Mouse (Mus musculus): ENCODE results near the gene Cyp4x1. TPM values are rescaled to one million over a fixed set of nuclear protein-coding genes. Genes with fewer than 3 reads are reported as not detected.

The Cyp4x1 gene
- polyA plus RNA-seq, 1 experiment from 2014 or later, result 2.5 TPM

DNA sequence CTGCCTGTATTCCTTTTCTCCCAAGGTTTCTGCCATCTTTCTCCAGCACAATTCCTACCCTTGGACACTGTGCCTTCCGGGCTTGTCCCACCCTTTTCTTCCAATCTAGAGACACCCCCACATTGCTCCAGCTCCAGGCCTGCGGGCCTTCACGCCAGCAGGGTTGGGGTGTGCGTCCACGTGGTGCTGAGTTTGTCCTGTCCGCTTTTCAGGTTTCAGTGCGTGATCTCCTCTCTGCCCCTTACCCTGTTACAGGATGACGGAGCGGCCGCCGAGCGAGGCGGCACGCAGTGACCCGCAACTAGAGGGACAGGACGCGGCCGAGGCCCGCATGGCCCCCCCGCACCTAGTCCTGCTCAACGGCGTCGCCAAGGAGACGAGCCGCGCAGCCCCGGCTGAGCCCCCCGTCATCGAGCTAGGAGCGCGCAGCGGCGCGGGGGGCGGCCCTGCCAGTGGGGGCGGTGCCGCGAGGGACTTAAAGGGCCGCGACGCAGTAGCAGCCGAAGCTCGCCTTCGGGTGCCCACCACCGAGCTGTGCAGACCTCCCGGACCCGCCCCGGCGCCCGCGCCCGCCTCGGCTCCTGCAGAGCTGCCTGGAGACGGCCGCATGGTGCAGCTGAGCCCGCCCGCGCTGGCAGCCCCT, 71.1 kb downstream of the Cyp4x1 start:
- under 1% methylated on average over 52 of the region's 58 CpGs for WGBS
- peak overlapping the region; percentile 48 for H3K4me3 ChIP-seq (ENCODE audit: low read depth, low read length)
- DNase-seq (ENCODE audit: low spot score), result peak; percentile 63
- no peak overlapping the region for H3K27ac ChIP-seq (ENCODE audit: low read depth, low read length)
- H3K27me3 ChIP-seq (replicated peaks; ENCODE audit: control insufficient read depth, insufficient read depth, low read length), result peaks cover 80% of the 10 kb centered on the region
- ATAC-seq, result peak; percentile 87
- H3K9me3 ChIP-seq (replicated peaks; ENCODE audit: control insufficient read depth, low read length), result no peaks in the 10 kb centered on the region
- peak overlapping the region; percentile 58 for H3K9ac ChIP-seq (ENCODE audit: low read length)
- peaks cover 3% of the 10 kb centered on the region; the same call in 1 of the 2 replicates for H3K4me1 ChIP-seq (ENCODE audit: control insufficient read depth, insufficient read depth, low read length)
- no peaks in the 10 kb centered on the region for H3K36me3 ChIP-seq (ENCODE audit: control insufficient read depth, insufficient read depth, low read length)
- peak overlapping the region; percentile 96 for H3K4me2 ChIP-seq (ENCODE audit: low read length)

- DNase-seq (ENCODE audit: low spot score) (no peak), ATAC-seq (peak; percentile 19; the same call in 1 of the 2 replicates)
- H3K4me1 ChIP-seq (ENCODE audit: control insufficient read depth, insufficient read depth, low read length), result peaks cover 3% of the 10 kb centered on the region; the same call in 1 of the 2 replicates
- H3K27me3 ChIP-seq (replicated peaks; ENCODE audit: control insufficient read depth, insufficient read depth, low read length), result peaks cover 84% of the 10 kb centered on the region
- H3K9me3 ChIP-seq (replicated peaks; ENCODE audit: control insufficient read depth, low read length), result no peaks in the 10 kb centered on the region
- under 1% methylated on average over 9 of the region's 9 CpGs for WGBS
- peak overlapping the region; percentile 48; the same call in 1 of the 2 replicates for H3K4me3 ChIP-seq (ENCODE audit: low read depth, low read length)
- H3K9ac ChIP-seq (ENCODE audit: low read length), result no peak overlapping the region
- no peaks in the 10 kb centered on the region for H3K36me3 ChIP-seq (ENCODE audit: control insufficient read depth, insufficient read depth, low read length)
- H3K4me2 ChIP-seq (ENCODE audit: low read length), result peak overlapping the region; percentile 96
- no peak overlapping the region for H3K27ac ChIP-seq (ENCODE audit: low read depth, low read length)
Measured at GRCm38 (mm10) chr4:115062540-115062874, 71.6 kb downstream of the Cyp4x1 start.

- Histone ChIP-seq H3K27me3 (replicated peaks; ENCODE audit: control insufficient read depth, insufficient read depth, low read length) (peaks cover 91% of the 10 kb centered on the region), H3K9me3 (replicated peaks; ENCODE audit: control insufficient read depth, low read length) (no peaks in the 10 kb centered on the region), H3K9ac (ENCODE audit: low read length) (no peak overlapping the region), H3K4me2 (ENCODE audit: low read length) (no peak overlapping the region), H3K27ac (ENCODE audit: low read depth, low read length) (no peak overlapping the region), H3K4me3 (ENCODE audit: low read depth, low read length) (no peak overlapping the region), H3K36me3 (ENCODE audit: control insufficient read depth, insufficient read depth, low read length) (no peaks in the 10 kb centered on the region), H3K4me1 (ENCODE audit: control insufficient read depth, insufficient read depth, low read length) (peaks cover 5% of the 10 kb centered on the region; the same call in 1 of the 2 replicates)
- ATAC-seq (no peak), DNase-seq (ENCODE audit: low spot score) (no peak)
- WGBS, result 13% methylated on average over 3 of the region's 3 CpGs
Measured at GRCm38 (mm10) chr4:115060753-115061152, 73.3 kb downstream of the Cyp4x1 start.

- no peak overlapping the region for H3K9ac ChIP-seq (ENCODE audit: low read length)
- no peak overlapping the region for H3K27ac ChIP-seq (ENCODE audit: low read depth, low read length)
- no peak overlapping the region for H3K4me2 ChIP-seq (ENCODE audit: low read length)
- H3K9me3 ChIP-seq (replicated peaks; ENCODE audit: control insufficient read depth, low read length), result no peaks in the 10 kb centered on the region
- no peak overlapping the region for H3K4me3 ChIP-seq (ENCODE audit: low read depth, low read length)
- peaks cover 91% of the 10 kb centered on the region for H3K27me3 ChIP-seq (replicated peaks; ENCODE audit: control insufficient read depth, insufficient read depth, low read length)
- 6% methylated on average over 12 of the region's 12 CpGs for WGBS
- ATAC-seq, result no peak
- no peaks in the 10 kb centered on the region for H3K36me3 ChIP-seq (ENCODE audit: control insufficient read depth, insufficient read depth, low read length)
- H3K4me1 ChIP-seq (ENCODE audit: control insufficient read depth, insufficient read depth, low read length), result peaks cover 5% of the 10 kb centered on the region; the same call in 1 of the 2 replicates
- DNase-seq (ENCODE audit: low spot score), result no peak
Measured at GRCm38 (mm10) chr4:115059871-115060270, 74.2 kb downstream of the Cyp4x1 start.

- H3K36me3 ChIP-seq (ENCODE audit: control insufficient read depth, insufficient read depth, low read length), result no peaks in the 10 kb centered on the region
- H3K4me1 ChIP-seq (ENCODE audit: control insufficient read depth, insufficient read depth, low read length), result peaks cover 5% of the 10 kb centered on the region; the same call in 1 of the 2 replicates
- 2% methylated on average over 23 of the region's 23 CpGs for WGBS
- H3K27ac ChIP-seq (ENCODE audit: low read depth, low read length), result no peak overlapping the region
- H3K4me3 ChIP-seq (ENCODE audit: low read depth, low read length), result peak overlapping the region; percentile 2; the same call in 1 of the 2 replicates
- no peak for DNase-seq (ENCODE audit: low spot score)
- H3K4me2 ChIP-seq (ENCODE audit: low read length), result no peak overlapping the region
- peaks cover 91% of the 10 kb centered on the region for H3K27me3 ChIP-seq (replicated peaks; ENCODE audit: control insufficient read depth, insufficient read depth, low read length)
- ATAC-seq, result no peak
- no peaks in the 10 kb centered on the region for H3K9me3 ChIP-seq (replicated peaks; ENCODE audit: control insufficient read depth, low read length)
- no peak overlapping the region for H3K9ac ChIP-seq (ENCODE audit: low read length)
Measured at GRCm38 (mm10) chr4:115058871-115059590, 75.0 kb downstream of the Cyp4x1 start.

DNA sequence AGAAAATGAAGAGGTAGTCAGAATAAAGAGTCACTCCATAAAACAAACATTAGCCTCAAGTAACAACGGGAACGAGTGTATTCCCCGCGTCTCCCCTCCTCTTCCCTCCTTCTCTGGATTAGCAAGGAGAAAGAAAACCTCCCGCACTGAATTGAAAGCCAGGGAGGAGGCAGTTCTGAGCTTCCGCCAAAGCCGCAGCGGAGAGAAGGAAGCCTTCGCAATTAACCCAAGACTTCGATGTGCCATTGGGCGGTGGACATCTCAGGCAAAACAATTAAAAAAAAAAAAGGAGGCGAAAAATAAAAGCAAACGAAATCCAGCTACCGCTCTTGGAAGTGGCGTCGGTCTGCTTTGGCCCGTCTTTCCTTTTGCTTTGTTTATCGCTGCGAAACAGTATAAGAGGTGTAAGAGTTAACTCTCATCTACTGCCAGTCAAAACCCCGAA, 75.7 kb downstream of the Cyp4x1 start:
- H3K9me3 ChIP-seq (replicated peaks; ENCODE audit: control insufficient read depth, low read length), result no peaks in the 10 kb centered on the region
- DNase-seq (ENCODE audit: low spot score) (peak; percentile 52), ATAC-seq (no peak)
- peaks cover 5% of the 10 kb centered on the region; the same call in 1 of the 2 replicates for H3K4me1 ChIP-seq (ENCODE audit: control insufficient read depth, insufficient read depth, low read length)
- H3K27ac ChIP-seq (ENCODE audit: low read depth, low read length), result no peak overlapping the region
- H3K4me2 ChIP-seq (ENCODE audit: low read length), result no peak overlapping the region
- 0% methylated on average over 20 of the region's 20 CpGs for WGBS
- peaks cover 87% of the 10 kb centered on the region for H3K27me3 ChIP-seq (replicated peaks; ENCODE audit: control insufficient read depth, insufficient read depth, low read length)
- H3K9ac ChIP-seq (ENCODE audit: low read length), result no peak overlapping the region
- peak overlapping the region; percentile 22 for H3K4me3 ChIP-seq (ENCODE audit: low read depth, low read length)
- no peaks in the 10 kb centered on the region for H3K36me3 ChIP-seq (ENCODE audit: control insufficient read depth, insufficient read depth, low read length)

DNA sequence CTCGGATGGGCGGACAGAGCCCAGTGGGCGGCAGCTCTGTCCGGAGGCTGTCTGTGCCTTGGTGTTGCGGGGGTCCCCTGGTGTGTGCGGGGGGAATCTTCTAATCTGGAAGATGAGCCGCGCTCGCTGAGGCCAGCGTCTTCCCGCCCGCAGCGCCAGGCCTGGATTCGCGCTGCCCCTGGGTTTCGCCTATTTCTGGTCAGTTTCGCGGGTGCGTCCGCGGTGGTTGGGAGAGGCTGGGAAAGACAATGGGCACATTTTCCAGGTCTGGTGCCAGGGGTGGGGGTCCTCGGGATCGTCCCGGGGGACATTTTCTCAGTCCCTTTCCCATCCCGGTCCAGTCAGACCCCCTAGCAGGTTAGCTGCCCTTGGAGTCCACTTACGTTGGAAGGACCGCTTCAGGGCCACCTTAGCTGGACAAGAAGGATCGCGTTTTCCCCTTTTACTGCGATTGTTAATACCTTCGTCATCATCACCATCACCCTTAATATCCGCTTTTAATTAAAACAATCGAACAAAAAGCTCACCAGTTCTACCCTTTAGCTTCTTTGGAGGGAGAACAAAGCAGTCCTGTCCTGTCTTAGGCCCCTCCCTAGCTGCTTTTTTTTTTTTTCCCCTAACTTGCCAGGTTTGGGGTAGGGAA, 76.3 kb downstream of the Cyp4x1 start:
- peaks cover 4% of the 10 kb centered on the region for H3K4me1 ChIP-seq (ENCODE audit: control insufficient read depth, insufficient read depth, low read length)
- peaks cover 85% of the 10 kb centered on the region for H3K27me3 ChIP-seq (replicated peaks; ENCODE audit: control insufficient read depth, insufficient read depth, low read length)
- H3K36me3 ChIP-seq (ENCODE audit: control insufficient read depth, insufficient read depth, low read length), result no peaks in the 10 kb centered on the region
- H3K9ac ChIP-seq (ENCODE audit: low read length), result peak overlapping the region; percentile 9; the same call in 1 of the 2 replicates
- H3K4me3 ChIP-seq (ENCODE audit: low read depth, low read length), result peak overlapping the region; percentile 22; the same call in 1 of the 2 replicates
- H3K27ac ChIP-seq (ENCODE audit: low read depth, low read length), result no peak overlapping the region
- ATAC-seq (no peak), DNase-seq (ENCODE audit: low spot score) (no peak)
- under 1% methylated on average over 33 of the region's 33 CpGs for WGBS
- no peaks in the 10 kb centered on the region for H3K9me3 ChIP-seq (replicated peaks; ENCODE audit: control insufficient read depth, low read length)
- no peak overlapping the region for H3K4me2 ChIP-seq (ENCODE audit: low read length)

DNA sequence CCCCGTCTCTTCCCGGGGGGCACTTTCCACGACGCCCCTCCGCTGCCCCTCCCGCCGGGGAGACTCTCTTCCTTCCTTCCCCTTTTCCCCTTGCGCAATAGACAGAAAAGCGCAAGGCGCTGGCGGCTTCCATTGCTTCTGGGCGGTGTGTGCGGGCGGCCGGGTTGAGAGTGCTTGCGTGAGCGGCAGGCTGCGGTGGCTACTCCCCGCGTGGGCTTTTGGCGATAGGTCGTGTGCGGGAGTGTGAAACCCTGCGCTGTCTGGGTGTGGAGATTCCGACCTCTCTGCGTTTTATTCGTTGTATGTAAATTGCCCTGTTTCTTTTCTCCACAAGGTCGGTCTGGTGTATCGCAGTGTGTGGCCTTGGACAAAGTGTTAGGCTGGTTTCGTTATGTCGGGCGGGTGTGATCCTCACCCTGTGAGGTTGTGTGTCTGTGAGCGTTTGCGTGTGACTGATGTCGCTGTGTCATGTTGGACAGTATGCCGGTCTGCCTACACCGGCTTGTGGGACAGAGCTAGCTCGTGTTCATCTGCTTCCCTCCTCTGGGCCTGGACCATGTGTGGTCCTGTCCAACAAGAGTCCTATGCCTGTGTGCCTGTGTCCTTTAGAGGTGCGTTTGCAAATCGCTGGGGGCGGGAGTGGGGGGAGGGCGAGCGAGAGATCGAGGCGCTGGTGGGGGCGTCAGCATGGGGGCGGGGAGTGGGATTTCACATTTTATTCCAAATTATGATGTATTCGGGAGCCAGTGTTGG, 77.0 kb downstream of the Cyp4x1 start:
- Histone ChIP-seq H3K9me3 (replicated peaks; ENCODE audit: control insufficient read depth, low read length) (no peaks in the 10 kb centered on the region), H3K4me2 (ENCODE audit: low read length) (peak overlapping the region; percentile 43), H3K4me3 (ENCODE audit: low read depth, low read length) (peak overlapping the region; percentile 22), H3K9ac (ENCODE audit: low read length) (peak overlapping the region; percentile 17; the same call in 1 of the 2 replicates), H3K36me3 (ENCODE audit: control insufficient read depth, insufficient read depth, low read length) (no peaks in the 10 kb centered on the region), H3K27ac (ENCODE audit: low read depth, low read length) (peak overlapping the region; percentile 33; the same call in 1 of the 2 replicates), H3K4me1 (ENCODE audit: control insufficient read depth, insufficient read depth, low read length) (peaks cover 7% of the 10 kb centered on the region), H3K27me3 (replicated peaks; ENCODE audit: control insufficient read depth, insufficient read depth, low read length) (peaks cover 86% of the 10 kb centered on the region)
- DNase-seq (ENCODE audit: low spot score) (peak; percentile 50), ATAC-seq (peak; percentile 49)
- WGBS, result under 1% methylated on average over 47 of the region's 48 CpGs

All from forebrain, embryonic 14.5 days (tissue).